Mouse (Mus musculus): Measurements from ENCODE around the gene Uba6. TPM values are rescaled to one million over a fixed set of nuclear protein-coding genes. Genes with fewer than 3 reads are reported as not detected.
A peak's percentile ranks its signal among the peaks of the same experiment; 100 is the strongest.

Uba6 gene
- polyA plus RNA-seq (2015; fragmentation: Nextera tagmentation; extraction: Ambion mirVana) = 11.2 and 12.7 TPM in 2 replicates

- H3K4me1 ChIP-seq = peaks cover 7% of the 10 kb centered on the region; the same call in 1 of the 2 replicates
- H3K4me2 ChIP-seq (replicated peaks) = peak within 1 kb of the TSS; percentile 64
- H3K4me3 ChIP-seq (replicated peaks) = peak within 1 kb of the TSS; percentile 93
- peaks cover 9% of the 10 kb centered on the region; the same call in 1 of the 2 replicates for H3K36me3 ChIP-seq
- peak; percentile 100 for ATAC-seq (ENCODE audit: insufficient number of reproducible peaks, low FRiP score, low TSS enrichment, low read depth)
- WGBS = under 1% methylated on average over 67 of the region's 67 CpGs
- H3K9me3 ChIP-seq (replicated peaks) = no peaks in the 10 kb centered on the region
- peak within 1 kb of the TSS; percentile 98 for H3K27ac ChIP-seq (replicated peaks)
- H3K9ac ChIP-seq = peak within 1 kb of the TSS; percentile 72
- no peaks in the 10 kb centered on the region for H3K27me3 ChIP-seq
Measured at GRCm38 (mm10) chr5:86172449-86173161, at the start of gene Uba6. Gene Uba6, minus strand, starts transcription at chr5:86172803.

DNA sequence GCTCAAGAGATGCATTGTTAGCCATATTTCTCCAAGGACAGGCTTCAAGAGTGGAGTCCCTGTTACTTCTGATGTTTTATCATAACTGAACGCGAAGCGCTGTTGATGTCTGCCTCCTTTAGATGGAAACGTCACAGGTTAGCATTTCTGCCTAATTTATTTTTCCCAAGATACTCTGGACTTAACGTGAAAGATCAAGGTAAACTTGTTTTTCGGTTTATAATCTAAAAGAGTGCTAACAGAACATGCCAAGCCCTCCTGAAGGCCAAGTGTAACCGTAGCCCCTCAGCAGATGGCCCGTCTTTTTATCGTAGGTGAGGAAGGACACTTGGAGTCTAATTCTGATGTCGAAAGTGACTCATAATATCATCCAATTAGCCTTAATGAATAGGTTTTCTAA is 25.2 kb upstream of the Uba6 start, which contains the start of gene Gnrhr:
Gnrhr (minus strand) TSS at position 101 of the 400 bp plus-strand sequence.
- H3K9ac ChIP-seq = no peak within 1 kb of the TSS
- H3K4me2 ChIP-seq (replicated peaks) = no peak within 1 kb of the TSS
- H3K9me3 ChIP-seq (replicated peaks) = no peaks in the 10 kb centered on the region
- H3K4me3 ChIP-seq (replicated peaks) = no peak within 1 kb of the TSS
- no peaks in the 10 kb centered on the region for H3K36me3 ChIP-seq
- no peaks in the 10 kb centered on the region for H3K4me1 ChIP-seq
- no peaks in the 10 kb centered on the region for H3K27me3 ChIP-seq
- ATAC-seq (ENCODE audit: insufficient number of reproducible peaks, low FRiP score, low TSS enrichment, low read depth) = no peak
- H3K27ac ChIP-seq (replicated peaks) = no peak within 1 kb of the TSS
- 91% methylated on average over 10 of the region's 10 CpGs for WGBS

GRCm38 (mm10) chr5:86191356-86191755 is 18.8 kb upstream of the Uba6 start:
- Histone ChIP-seq H3K27me3 (no peaks in the 10 kb centered on the region), H3K9ac (no peak overlapping the region), H3K4me2 (replicated peaks) (no peak overlapping the region), H3K9me3 (replicated peaks) (no peaks in the 10 kb centered on the region), H3K36me3 (no peaks in the 10 kb centered on the region), H3K4me3 (replicated peaks) (no peak overlapping the region), H3K4me1 (no peaks in the 10 kb centered on the region), H3K27ac (replicated peaks) (no peak overlapping the region)
- ATAC-seq (ENCODE audit: insufficient number of reproducible peaks, low FRiP score, low TSS enrichment, low read depth) = no peak
- 8% methylated on average over 4 of the region's 4 CpGs for WGBS

- H3K4me1 ChIP-seq = no peaks in the 10 kb centered on the region
- no peaks in the 10 kb centered on the region for H3K36me3 ChIP-seq
- H3K9ac ChIP-seq = no peak overlapping the region
- H3K27ac ChIP-seq (replicated peaks) = no peak overlapping the region
- H3K4me3 ChIP-seq (replicated peaks) = no peak overlapping the region
- H3K4me2 ChIP-seq (replicated peaks) = no peak overlapping the region
- WGBS = 21% methylated on average over 5 of the region's 5 CpGs
- no peaks in the 10 kb centered on the region for H3K27me3 ChIP-seq
- H3K9me3 ChIP-seq (replicated peaks) = no peaks in the 10 kb centered on the region
- no peak for ATAC-seq (ENCODE audit: insufficient number of reproducible peaks, low FRiP score, low TSS enrichment, low read depth)
Measured at GRCm38 (mm10) chr5:86190770-86191169, 18.2 kb upstream of the Uba6 start.

DNA sequence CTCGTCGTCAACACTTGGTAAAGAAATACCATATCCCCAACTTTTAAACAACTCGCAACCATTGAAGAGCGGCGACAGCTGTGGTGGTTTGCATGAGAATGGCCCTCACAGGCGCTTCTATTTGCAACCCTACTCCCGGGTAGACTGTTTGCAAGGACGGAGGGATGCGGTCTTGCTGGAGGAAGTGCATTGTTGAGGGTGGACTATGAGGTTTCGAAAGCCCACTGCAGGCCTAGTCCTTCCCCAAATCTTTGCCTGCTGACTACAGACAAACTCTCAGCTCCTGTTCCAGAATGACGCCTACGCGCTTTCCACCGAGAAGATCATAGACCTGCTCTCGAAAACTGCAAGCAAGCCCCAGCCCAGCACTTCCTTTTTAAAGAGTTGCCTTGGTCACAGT is 17.7 kb upstream of the Uba6 start:
- 44% methylated on average over 15 of the region's 15 CpGs for WGBS
- ATAC-seq (ENCODE audit: insufficient number of reproducible peaks, low FRiP score, low TSS enrichment, low read depth) = no peak
- Histone ChIP-seq H3K4me1 (no peaks in the 10 kb centered on the region), H3K9me3 (replicated peaks) (no peaks in the 10 kb centered on the region), H3K4me3 (replicated peaks) (no peak overlapping the region), H3K27me3 (no peaks in the 10 kb centered on the region), H3K27ac (replicated peaks) (no peak overlapping the region), H3K4me2 (replicated peaks) (no peak overlapping the region), H3K9ac (no peak overlapping the region), H3K36me3 (no peaks in the 10 kb centered on the region)

GRCm38 (mm10) chr5:86187441-86187840 is 14.8 kb upstream of the Uba6 start:
- Histone ChIP-seq H3K27ac (replicated peaks) (no peak overlapping the region), H3K4me1 (no peaks in the 10 kb centered on the region), H3K9ac (no peak overlapping the region), H3K36me3 (no peaks in the 10 kb centered on the region), H3K4me3 (replicated peaks) (no peak overlapping the region), H3K27me3 (no peaks in the 10 kb centered on the region), H3K9me3 (replicated peaks) (no peaks in the 10 kb centered on the region), H3K4me2 (replicated peaks) (no peak overlapping the region)
- 81% methylated on average over 6 of the region's 6 CpGs for WGBS
- no peak for ATAC-seq (ENCODE audit: insufficient number of reproducible peaks, low FRiP score, low TSS enrichment, low read depth)

DNA sequence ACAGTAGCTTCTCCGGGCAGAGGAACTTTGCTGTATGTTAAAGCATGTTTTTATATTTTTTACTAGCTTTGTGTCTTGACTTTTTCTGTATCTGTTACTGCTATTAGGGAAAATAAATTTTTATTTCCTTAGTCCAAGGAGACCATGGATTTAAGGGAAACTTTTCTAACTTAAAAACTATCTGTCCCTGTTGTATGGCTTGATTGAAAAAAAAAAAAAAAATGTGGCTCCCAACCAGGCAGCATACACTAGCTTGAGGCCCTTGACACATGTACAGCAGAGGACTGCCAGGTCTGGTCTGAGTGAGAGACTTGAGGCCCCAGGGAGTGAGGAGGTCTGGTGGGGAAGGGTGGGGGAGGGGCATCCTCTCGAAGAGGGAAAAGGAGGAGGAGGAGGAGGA is 1.2 kb upstream of the Uba6 start:
- 51% methylated on average over 2 of the region's 2 CpGs for WGBS
- Histone ChIP-seq H3K27ac (replicated peaks) (no peak overlapping the region), H3K4me1 (peaks cover 7% of the 10 kb centered on the region; the same call in 1 of the 2 replicates), H3K9me3 (replicated peaks) (no peaks in the 10 kb centered on the region), H3K36me3 (0 out of 2 replicates have a peak, but pooled peaks cover 4% of the 10 kb centered on the region), H3K4me3 (replicated peaks) (no peak overlapping the region), H3K4me2 (replicated peaks) (no peak overlapping the region), H3K27me3 (no peaks in the 10 kb centered on the region), H3K9ac (no peak overlapping the region)
- ATAC-seq (ENCODE audit: insufficient number of reproducible peaks, low FRiP score, low TSS enrichment, low read depth) = no peak

GRCm38 (mm10) chr5:86172088-86172448 is 535 bp downstream of the Uba6 start:
- H3K4me2 ChIP-seq (replicated peaks) = peak overlapping the region; percentile 64
- ATAC-seq (ENCODE audit: insufficient number of reproducible peaks, low FRiP score, low TSS enrichment, low read depth) = no peak
- under 1% methylated on average over 15 of the region's 15 CpGs for WGBS

GRCm38 (mm10) chr5:86129828-86130227 is 42.8 kb downstream of the Uba6 start:
- Histone ChIP-seq H3K4me3 (replicated peaks) (no peak overlapping the region), H3K36me3 (peaks cover 21% of the 10 kb centered on the region), H3K9ac (no peak overlapping the region), H3K4me1 (no peaks in the 10 kb centered on the region), H3K4me2 (replicated peaks) (no peak overlapping the region), H3K9me3 (replicated peaks) (no peaks in the 10 kb centered on the region), H3K27ac (replicated peaks) (no peak overlapping the region), H3K27me3 (no peaks in the 10 kb centered on the region)
- ATAC-seq (ENCODE audit: insufficient number of reproducible peaks, low FRiP score, low TSS enrichment, low read depth) = no peak

More at GRCm38 (mm10) chr5:86172088-86172448, 535 bp downstream of the Uba6 start:
- H3K27me3 ChIP-seq = no peaks in the 10 kb centered on the region
- H3K27ac ChIP-seq (replicated peaks) = peak overlapping the region; percentile 98
- no peaks in the 10 kb centered on the region for H3K9me3 ChIP-seq (replicated peaks)
- H3K4me1 ChIP-seq = peaks cover 7% of the 10 kb centered on the region; the same call in 1 of the 2 replicates
- peak overlapping the region; percentile 93 for H3K4me3 ChIP-seq (replicated peaks)
- H3K9ac ChIP-seq = peak overlapping the region; percentile 72
- peaks cover 9% of the 10 kb centered on the region; the same call in 1 of the 2 replicates for H3K36me3 ChIP-seq

GRCm38 (mm10) chr5:86128749-86129148 is 43.9 kb downstream of the Uba6 start:
- Histone ChIP-seq H3K27ac (replicated peaks) (no peak overlapping the region), H3K9ac (no peak overlapping the region), H3K4me1 (no peaks in the 10 kb centered on the region), H3K36me3 (peaks cover 20% of the 10 kb centered on the region), H3K27me3 (no peaks in the 10 kb centered on the region), H3K4me2 (replicated peaks) (no peak overlapping the region), H3K4me3 (replicated peaks) (no peak overlapping the region), H3K9me3 (replicated peaks) (no peaks in the 10 kb centered on the region)
- no peak for ATAC-seq (ENCODE audit: insufficient number of reproducible peaks, low FRiP score, low TSS enrichment, low read depth)
- WGBS = 95% methylated on average over 1 of the region's 1 CpGs

- Histone ChIP-seq H3K27me3 (no peaks in the 10 kb centered on the region), H3K36me3 (peaks cover 24% of the 10 kb centered on the region; the same call in 1 of the 2 replicates), H3K4me1 (no peaks in the 10 kb centered on the region), H3K9me3 (replicated peaks) (no peaks in the 10 kb centered on the region), H3K4me3 (replicated peaks) (no peak overlapping the region), H3K4me2 (replicated peaks) (no peak overlapping the region), H3K9ac (no peak overlapping the region), H3K27ac (replicated peaks) (no peak overlapping the region)
- WGBS = 88% methylated on average over 9 of the region's 9 CpGs
- no peak for ATAC-seq (ENCODE audit: insufficient number of reproducible peaks, low FRiP score, low TSS enrichment, low read depth)
Measured at GRCm38 (mm10) chr5:86118457-86119094, 54.0 kb downstream of the Uba6 start.
